Mouse (Mus musculus) c-Kit-positive CD71-positive TER-119-negative erythroid progenitor cells, embryonic 14.5 days (primary cell): ENCODE data around the gene Tubal3.
A peak's percentile ranks its signal among the peaks of the same experiment; 100 is the strongest.

Experiments
- DNase-seq: peaks from one replicate; pipeline ENCODE4 v3.0.0-alpha.2; 2013; ENCODE audit warnings: low read depth

Tubal3 gene

GRCm38 (mm10) chr13:3925632-3926031 is 7.6 kb downstream of the Tubal3 start:
- DNase-seq = no peak

- no peak for DNase-seq
These were observed 8.0 kb downstream of the Tubal3 start for GRCm38 (mm10) chr13:3926046-3926445.

GRCm38 (mm10) chr13:3944699-3945098 is 26.6 kb downstream of the Tubal3 start:
- DNase-seq = no peak

GRCm38 (mm10) chr13:3945249-3945648 is 27.2 kb downstream of the Tubal3 start, which contains the start of gene Ucn3:
Ucn3 (minus strand) TSS chr13:3945349.
- no peak for DNase-seq

GRCm38 (mm10) chr13:3947267-3947666 is 29.2 kb downstream of the Tubal3 start:
- DNase-seq = no peak

- no peak for DNase-seq
These were observed 31.4 kb downstream of the Tubal3 start for GRCm38 (mm10) chr13:3949477-3949876.

- peak; percentile 9 for DNase-seq
These were observed 33.3 kb downstream of the Tubal3 start for GRCm38 (mm10) chr13:3951198-3951914.

GRCm38 (mm10) chr13:3968849-3969248 is 50.8 kb downstream of the Tubal3 start:
- no peak for DNase-seq
